Mouse (Mus musculus): ENCODE measurements around the gene Grin2a.

DNA sequence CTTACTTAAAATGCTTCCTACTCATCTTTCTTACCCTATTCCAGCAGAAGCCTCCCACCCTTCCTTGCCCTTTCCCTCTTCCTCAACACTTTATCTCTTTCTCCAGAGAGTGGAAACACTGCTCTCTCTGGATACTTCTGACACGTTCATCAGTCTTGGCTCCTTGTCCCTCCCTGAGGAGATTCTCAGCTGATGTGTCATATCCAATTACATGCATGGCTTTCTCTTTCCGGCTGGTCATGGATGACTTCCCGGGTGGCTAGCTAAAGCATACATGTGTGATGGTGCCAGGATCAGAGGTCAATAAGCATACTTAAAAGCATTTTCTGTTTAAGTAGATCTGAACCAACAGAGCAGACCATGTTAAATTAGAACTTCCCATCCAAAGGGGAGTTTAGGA is 175.9 kb downstream of the Grin2a start:
- TF ChIP-seq CTCF (IDR thresholded peaks at IDR 0.05; ENCODE audit: low read depth, low read length) (no peak), POLR2A (IDR thresholded peaks at IDR 0.05; ENCODE audit: extremely low read depth, insufficient read depth, low read length) (no peak)

Data from liver, adult 2 months (tissue).